Mouse (Mus musculus) embryonic fibroblast, embryonic 13.5 days (primary cell): Measurements from ENCODE around the gene E030018B13Rik. TPM values are rescaled to one million over a fixed set of nuclear protein-coding genes. Genes with fewer than 3 reads are reported as not detected.

Experiments used
- H3K27ac ChIP-seq: 2 replicates; pipeline ENCODE4 v1.5.1; 2012; ENCODE audit warnings: low read length, control low read depth, inconsistent platforms; ENCODE audit not compliant: insufficient read depth
- H3K4me1 ChIP-seq: 2 replicates; pipeline ENCODE4 v1.6.1; 2011; ENCODE audit warnings: low read length; ENCODE audit not compliant: control insufficient read depth, insufficient read depth
- H3K4me3 ChIP-seq: 2 replicates; pipeline ENCODE4 v1.5.1; 2011; ENCODE audit warnings: mild to moderate bottlenecking, control low read depth, low read length; ENCODE audit not compliant: insufficient read depth
- CTCF ChIP-seq: IDR thresholded peaks from 2 replicates; pipeline ENCODE4 v1.5.1; 2011; ENCODE audit warnings: mild to moderate bottlenecking, control low read depth, low read length, moderate library complexity, borderline replicate concordance; ENCODE audit not compliant: insufficient read depth
- POLR2A ChIP-seq: IDR thresholded peaks from 2 replicates; pipeline ENCODE4 v1.6.1; 2011; ENCODE audit warnings: low read depth, mild to moderate bottlenecking, control low read depth, low read length, moderate library complexity
- polyA plus RNA-seq: library from polyadenylated mRNA; stranded (reverse); fragments of >200 nt; gene quantifications from 2 replicates; pipeline ENCODE4 v1.2.4, GENCODE M21; 2011; ENCODE audit warnings: low read depth; ENCODE audit not compliant: missing spikeins, insufficient read length

E030018B13Rik gene
- polyA plus RNA-seq, 1 experiment: not detected

GRCm38 (mm10) chr7:63924747-63925412 lies 8.2 kb downstream of the E030018B13Rik start:
- Histone ChIP-seq H3K4me3 (no peak overlapping the region), H3K27ac (peak overlapping the region; percentile 28; the same call in 1 of the 2 replicates), H3K4me1 (peaks cover 19% of the 10 kb centered on the region)
- TF ChIP-seq CTCF (no peak), POLR2A (no peak)

GRCm38 (mm10) chr7:63925413-63926360 lies 9.0 kb downstream of the E030018B13Rik start:
- Histone ChIP-seq H3K4me1 (peaks cover 19% of the 10 kb centered on the region), H3K27ac (peak overlapping the region; percentile 45), H3K4me3 (no peak overlapping the region)
- TF ChIP-seq CTCF (no peak), POLR2A (no peak)

DNA sequence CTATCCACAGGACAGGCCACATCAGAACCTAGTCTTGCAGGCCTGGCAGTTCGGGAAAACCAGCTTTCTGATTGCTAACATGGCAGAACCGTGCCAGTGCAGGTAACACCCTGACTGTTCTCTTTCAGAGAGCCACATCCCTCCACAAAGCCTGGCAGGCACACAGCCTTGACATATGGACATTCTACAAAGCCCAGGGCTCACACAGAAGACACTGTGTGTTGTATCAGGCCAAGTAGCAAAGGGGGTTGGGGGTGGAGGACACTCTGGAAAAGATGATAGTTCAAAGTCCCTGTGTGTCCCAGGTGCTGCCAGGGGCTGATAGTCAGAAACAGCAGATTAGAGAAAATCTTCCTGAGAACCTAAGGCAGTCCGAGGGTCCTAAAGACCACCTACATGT lies 9.8 kb downstream of the E030018B13Rik start:
- Histone ChIP-seq H3K4me3 (no peak overlapping the region), H3K4me1 (peaks cover 19% of the 10 kb centered on the region), H3K27ac (no peak overlapping the region)
- TF ChIP-seq CTCF (no peak), POLR2A (no peak)

DNA sequence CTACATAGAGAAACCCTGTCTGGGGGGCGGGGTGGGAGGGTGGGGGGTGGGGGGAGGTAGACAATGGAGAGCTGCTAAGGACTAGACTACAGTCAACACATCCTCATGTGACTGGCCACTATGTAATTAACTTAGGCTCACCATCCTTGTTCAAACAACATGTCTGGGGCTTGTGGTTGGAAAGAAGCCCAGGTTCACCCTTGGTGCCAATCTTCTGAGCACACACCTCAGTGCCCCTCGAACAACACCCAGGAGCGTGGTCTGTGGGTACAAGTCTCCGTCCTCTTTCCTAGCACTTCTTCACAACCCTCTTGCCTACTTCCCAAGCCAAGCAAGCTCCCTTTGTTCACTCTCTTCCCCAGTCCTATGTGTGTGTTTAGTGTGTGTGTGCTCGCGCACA lies 10.5 kb downstream of the E030018B13Rik start:
- peaks cover 19% of the 10 kb centered on the region for H3K4me1 ChIP-seq
- H3K4me3 ChIP-seq: no peak overlapping the region
- TF ChIP-seq POLR2A: no peak
- H3K27ac ChIP-seq: no peak overlapping the region

DNA sequence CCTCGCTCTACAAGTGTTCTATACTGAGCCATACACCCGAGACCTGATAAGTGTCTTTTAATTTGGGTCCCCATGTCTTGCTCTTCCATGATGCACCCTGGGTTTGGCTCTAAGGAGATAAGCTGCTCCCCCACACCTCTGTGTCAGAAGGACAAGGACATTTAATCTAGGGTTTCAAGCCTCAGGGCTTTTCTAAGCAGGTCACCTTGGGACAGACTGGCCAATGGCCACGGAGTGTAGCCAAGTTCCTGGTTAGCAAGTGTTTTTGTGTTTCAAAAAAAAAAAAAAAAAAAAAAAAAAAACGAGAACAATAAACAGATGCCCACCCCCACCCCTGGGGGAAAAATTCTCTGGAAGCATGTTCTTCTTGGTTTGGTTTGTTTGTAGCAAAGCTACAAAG lies 12.4 kb downstream of the E030018B13Rik start:
- H3K4me3 ChIP-seq: no peak overlapping the region
- no peak overlapping the region for H3K27ac ChIP-seq
- peaks cover 23% of the 10 kb centered on the region for H3K4me1 ChIP-seq
- TF ChIP-seq POLR2A (no peak), CTCF (no peak)

- peaks cover 24% of the 10 kb centered on the region for H3K4me1 ChIP-seq
- H3K27ac ChIP-seq: no peak overlapping the region
- H3K4me3 ChIP-seq: no peak overlapping the region
- no peak for TF ChIP-seq POLR2A
- TF ChIP-seq CTCF: no peak
These were observed 13.5 kb downstream of the E030018B13Rik start for GRCm38 (mm10) chr7:63930132-63930531.

DNA sequence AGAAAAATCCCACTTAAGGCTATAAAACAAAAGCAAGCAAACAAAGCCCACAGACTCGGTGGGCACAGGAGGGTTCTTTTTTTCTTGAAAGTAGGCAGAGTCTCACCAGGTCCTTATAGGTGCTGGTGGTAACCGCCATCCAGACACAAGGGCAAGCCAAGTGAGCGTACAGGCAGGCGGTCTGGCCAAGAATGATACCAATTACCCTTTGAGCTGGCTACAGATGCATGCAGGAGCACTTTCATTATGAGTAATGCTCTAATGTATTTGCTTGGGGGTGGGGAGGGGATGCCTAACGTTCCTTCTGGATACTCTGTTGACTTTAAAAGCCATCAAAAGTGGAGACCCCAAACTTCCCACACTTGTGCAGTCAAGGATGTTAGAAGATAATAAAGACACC lies 14.1 kb downstream of the E030018B13Rik start:
- H3K4me3 ChIP-seq: no peak overlapping the region
- peaks cover 24% of the 10 kb centered on the region for H3K4me1 ChIP-seq
- H3K27ac ChIP-seq: no peak overlapping the region
- TF ChIP-seq POLR2A (no peak), CTCF (no peak)

GRCm38 (mm10) chr7:63932461-63932860 lies 15.8 kb downstream of the E030018B13Rik start:
- Histone ChIP-seq H3K27ac (no peak overlapping the region), H3K4me3 (no peak overlapping the region), H3K4me1 (peaks cover 18% of the 10 kb centered on the region)
- TF ChIP-seq CTCF: no peak
- TF ChIP-seq POLR2A: no peak

- H3K27ac ChIP-seq: no peak overlapping the region
- no peak overlapping the region for H3K4me3 ChIP-seq
- H3K4me1 ChIP-seq: peaks cover 18% of the 10 kb centered on the region
- TF ChIP-seq CTCF: no peak
- no peak for TF ChIP-seq POLR2A
These were observed 17.2 kb downstream of the E030018B13Rik start for GRCm38 (mm10) chr7:63933905-63934304.

- TF ChIP-seq POLR2A: no peak
- TF ChIP-seq CTCF: no peak
- Histone ChIP-seq H3K4me3 (no peak overlapping the region), H3K4me1 (peaks cover 18% of the 10 kb centered on the region), H3K27ac (no peak overlapping the region)
These were observed 17.9 kb downstream of the E030018B13Rik start for GRCm38 (mm10) chr7:63934530-63934929.
